Mouse (Mus musculus) inflammation-experienced regulatory T-cells, adult 6 months (primary cell): ENCODE measurements at regions not wholly inside any gene's neighbourhood (a gene's known extent, or its start where the extent isn't known, plus 50 kb on each side); places are given as distances from the start of the nearest gene placed in this dataset.
"Not testable (repeated sequence)": the region's sequence is repeated elsewhere in the genome, so short reads cannot be mapped to it uniquely, and the experiment has no call there.

Experiments used
- ATAC-seq: one replicate; pipeline ENCODE4 v1.8.0; 2017

- ATAC-seq, result no peak
Measured at GRCm38 (mm10) chr12:29395401-29395982, 132.7 kb upstream of the Myt1l start.

DNA sequence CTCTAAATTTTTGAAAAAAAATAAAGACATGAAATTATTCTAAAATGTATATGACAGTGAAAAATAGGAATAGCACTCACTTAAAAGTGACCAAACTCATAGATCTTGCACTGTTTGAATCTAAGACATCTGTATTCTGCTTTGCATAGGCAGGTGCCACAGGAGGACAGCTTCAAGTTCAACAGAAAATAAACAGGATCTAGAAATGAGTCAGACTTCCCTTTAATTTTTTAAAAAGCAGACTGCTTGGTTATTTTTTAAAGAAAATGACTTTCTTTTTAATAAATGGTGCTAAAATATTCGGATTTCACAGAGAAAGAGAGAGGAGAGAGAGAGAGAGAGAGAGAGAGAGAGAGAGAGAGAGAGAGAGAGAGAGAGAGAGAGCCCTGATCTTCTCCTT, 123.8 kb upstream of the Myt1l start:
- ATAC-seq, result no peak

GRCm38 (mm10) chr12:29409336-29410055, 118.7 kb upstream of the Myt1l start:
- ATAC-seq, result no peak

DNA sequence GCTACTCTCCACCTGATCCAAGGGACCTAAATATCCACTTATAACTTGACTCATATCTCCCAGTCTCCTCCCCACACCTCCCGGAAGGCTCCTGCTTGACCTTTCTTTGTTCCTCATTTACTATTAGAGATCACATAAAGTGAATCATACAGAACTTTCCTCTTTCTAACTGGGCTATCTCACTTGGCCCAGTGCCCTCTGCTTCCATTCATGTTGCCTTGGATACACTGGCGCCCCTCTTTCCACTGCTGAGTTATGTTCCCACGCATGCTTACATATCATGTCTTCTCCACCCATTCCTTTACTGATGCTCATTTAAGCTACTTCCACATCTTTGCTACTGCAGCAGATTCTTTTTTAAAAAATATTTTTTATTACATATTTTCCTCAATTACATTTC, 94.2 kb upstream of the Myt1l start:
- no peak for ATAC-seq

DNA sequence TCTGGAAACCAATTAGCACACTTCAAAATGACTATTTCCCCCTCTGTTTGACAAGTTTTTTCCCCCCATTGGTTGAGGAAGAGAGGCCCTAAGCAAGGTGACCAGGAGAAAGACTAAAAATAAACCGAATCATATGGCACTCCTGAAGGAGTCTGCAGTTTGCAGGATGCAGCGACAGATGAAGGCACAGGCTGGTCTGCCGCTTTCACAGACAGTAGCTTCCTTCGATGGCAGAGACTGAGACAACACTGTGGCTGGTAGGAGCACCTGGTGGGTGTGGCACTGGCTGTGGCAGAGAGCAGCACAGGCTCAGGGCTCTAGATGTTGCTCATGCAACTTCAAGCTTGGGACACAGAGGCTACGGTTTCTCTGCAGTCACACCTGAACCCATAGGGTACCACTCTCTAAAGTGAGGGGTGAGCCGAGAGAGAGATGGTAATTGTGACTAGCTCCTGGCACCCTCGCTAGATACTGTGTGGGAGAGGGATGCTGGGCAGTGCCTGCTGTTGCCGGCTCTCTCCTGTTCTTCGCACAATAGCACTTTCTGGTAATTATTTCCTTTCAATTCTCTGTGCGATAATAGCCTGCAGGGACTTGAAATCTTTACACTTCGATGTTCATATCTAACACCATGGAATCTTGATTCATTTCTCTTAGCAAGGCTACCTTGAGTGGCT, 88.7 kb upstream of the Myt1l start:
- ATAC-seq, result no peak

DNA sequence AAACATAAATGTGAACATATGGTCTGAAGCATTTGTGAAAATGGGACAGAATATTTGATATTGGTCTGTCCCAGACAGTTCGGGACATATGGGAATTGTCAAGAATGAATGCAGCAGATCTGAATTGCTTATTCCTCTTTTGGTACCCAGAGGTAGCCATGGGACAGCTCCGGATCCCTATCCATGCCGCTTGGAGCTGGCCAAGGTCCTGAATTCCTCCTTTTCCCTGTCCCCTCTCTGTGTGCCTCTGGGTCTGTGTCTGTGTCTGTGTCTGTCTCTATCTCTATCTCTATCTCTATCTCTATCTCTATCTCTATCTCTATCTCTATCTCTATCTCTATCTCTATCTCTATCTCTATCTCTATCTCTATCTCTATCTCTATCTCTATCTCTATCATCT, 63.0 kb upstream of the Myt1l start:
- ATAC-seq, result not testable (repeated sequence)
